Mouse (Mus musculus) bone marrow, adult 2 months (tissue): ENCODE measurements around the gene Hesx1. TPM values are rescaled to one million over a fixed set of nuclear protein-coding genes. Genes with fewer than 3 reads are reported as not detected.

ENCODE experiments used
- H3K27ac ChIP-seq: fragments of 200-500 bp; 2 replicates; pipeline ENCODE4 v1.5.1; 2012; ENCODE audit warnings: low read depth, mild to moderate bottlenecking, control low read depth, inconsistent platforms, low read length; ENCODE audit not compliant: control insufficient read depth, poor library complexity, insufficient read depth
- H3K4me1 ChIP-seq: fragments of 200-500 bp; 2 replicates; pipeline ENCODE4 v1.6.1; 2011; ENCODE audit warnings: low read length; ENCODE audit not compliant: control insufficient read depth, insufficient read depth
- H3K4me3 ChIP-seq: fragments of 200-500 bp; replicated peaks from 2 replicates; pipeline ENCODE3; 2011; ENCODE audit warnings: mild to moderate bottlenecking, low read depth, low read length, control low read depth; ENCODE audit not compliant: control insufficient read depth
- CTCF ChIP-seq: fragments of 200-500 bp; IDR thresholded peaks from 2 replicates; pipeline ENCODE4 v1.5.1; 2011; ENCODE audit warnings: low read length, control low read depth; ENCODE audit not compliant: control insufficient read depth, insufficient read depth
- POLR2A ChIP-seq: fragments of 200-500 bp; IDR thresholded peaks from 2 replicates; pipeline ENCODE4 v1.6.1; 2011; ENCODE audit warnings: low read depth, mild to moderate bottlenecking, control low read depth, low read length, borderline replicate concordance; ENCODE audit not compliant: control insufficient read depth
- WGBS: fragments of 180-500 bp; shearing (Covaris S2); methylation state at CpG from one replicate; pipeline ENCODE4 v1.1.7; 2018; 5-methylcytosine and 5-hydroxymethylcytosine counted together
- polyA plus RNA-seq: library from polyadenylated mRNA; stranded (reverse); fragments of >200 nt; gene quantifications from 2 replicates; pipeline ENCODE4 v1.2.4, GENCODE M21; 2011; ENCODE audit warnings: low replicate concordance; ENCODE audit not compliant: missing spikeins, insufficient read depth, insufficient read length

The Hesx1 gene
- polyA plus RNA-seq, 1 experiment: not detected

DNA sequence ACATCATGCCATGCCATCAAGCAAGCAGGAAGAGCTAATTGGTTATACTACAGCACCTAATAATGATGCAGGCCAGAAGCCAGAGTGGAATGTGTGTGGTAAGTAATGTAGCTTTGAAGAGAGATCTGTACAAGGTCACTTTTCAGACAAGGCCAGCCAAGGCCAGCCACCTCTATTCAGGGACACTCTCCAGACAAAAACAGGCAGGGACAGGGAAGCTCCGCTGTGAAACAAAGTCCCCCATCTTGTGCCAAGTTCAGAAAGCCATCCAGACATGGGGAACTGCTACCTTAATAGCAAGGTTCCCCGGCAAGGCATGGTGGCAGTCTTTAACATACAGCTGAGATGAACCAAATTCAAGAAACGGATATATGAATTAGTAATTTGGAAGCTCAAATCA, 18.7 kb upstream of the Hesx1 start:
- TF ChIP-seq CTCF: no peak
- no peak for TF ChIP-seq POLR2A
- Histone ChIP-seq H3K4me3 (no peak overlapping the region), H3K27ac (no peak overlapping the region), H3K4me1 (no peaks in the 10 kb centered on the region)
- WGBS: 78% methylated on average over 3 of the region's 3 CpGs

DNA sequence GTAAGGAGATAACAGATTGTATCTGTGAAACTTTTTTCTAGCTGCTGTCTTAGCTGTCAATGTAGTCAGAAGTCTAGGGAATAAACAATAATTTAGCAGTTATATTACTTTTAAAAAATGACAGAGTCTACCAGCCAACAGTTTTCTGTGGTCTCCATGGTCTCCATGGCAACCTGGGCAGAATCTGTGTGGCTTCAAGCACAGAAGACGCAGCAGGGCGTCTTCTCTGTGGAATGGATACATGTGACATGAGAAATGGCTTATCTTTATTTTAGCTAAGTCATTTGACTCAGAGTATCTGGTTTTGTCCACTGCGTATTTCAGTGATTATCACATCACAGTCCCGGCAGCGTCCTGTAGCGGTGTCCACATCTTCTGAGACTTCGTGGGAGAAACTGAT, 18.0 kb upstream of the Hesx1 start:
- TF ChIP-seq POLR2A (no peak), CTCF (no peak)
- Histone ChIP-seq H3K27ac (no peak overlapping the region), H3K4me3 (no peak overlapping the region), H3K4me1 (no peaks in the 10 kb centered on the region)
- WGBS: 55% methylated on average over 7 of the region's 7 CpGs

DNA sequence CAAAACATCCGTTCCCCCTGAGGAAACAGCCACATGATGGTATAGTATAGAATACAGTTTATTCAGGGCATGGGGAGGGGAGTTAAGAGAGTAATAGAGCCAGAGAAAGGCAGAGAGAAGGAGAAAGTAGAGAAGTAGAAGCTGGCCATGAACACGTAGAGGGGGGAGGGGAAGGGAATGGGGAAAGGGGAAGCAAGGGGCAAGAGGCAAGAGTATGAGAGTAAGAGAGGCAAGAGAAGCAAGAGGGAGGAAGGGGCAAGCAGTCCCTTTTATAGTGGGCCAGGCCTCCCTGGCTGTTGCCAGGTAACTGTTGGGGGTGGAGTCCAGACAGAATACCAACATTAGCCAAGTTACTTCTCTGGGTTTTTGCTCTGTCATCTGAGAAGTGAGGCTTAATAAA, 16.7 kb upstream of the Hesx1 start:
- H3K27ac ChIP-seq: no peak overlapping the region
- WGBS: 26% methylated on average over 2 of the region's 2 CpGs
- no peak for TF ChIP-seq CTCF
- TF ChIP-seq POLR2A: no peak
- H3K4me1 ChIP-seq: no peaks in the 10 kb centered on the region
- H3K4me3 ChIP-seq: no peak overlapping the region

DNA sequence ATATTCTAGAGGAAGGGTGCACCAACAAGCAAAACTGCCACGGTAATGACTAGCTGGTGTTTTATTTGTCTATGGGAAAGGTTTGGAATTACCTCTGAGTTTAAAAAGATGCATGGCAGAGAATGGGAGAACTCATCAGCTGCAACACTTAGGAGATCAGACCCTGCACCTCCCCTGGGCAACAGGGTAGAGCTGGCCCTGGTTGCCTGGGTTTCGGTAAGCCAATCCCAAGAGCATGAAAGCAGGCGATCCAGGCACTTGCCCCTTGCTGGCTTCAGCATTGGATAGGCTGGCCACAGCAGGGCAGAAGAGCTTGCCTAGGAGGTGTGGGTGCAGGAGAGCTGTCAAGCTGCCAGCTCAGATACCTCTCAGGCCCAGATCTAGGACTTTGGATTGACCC, 14.4 kb upstream of the Hesx1 start:
- TF ChIP-seq POLR2A (no peak), CTCF (no peak)
- no peak overlapping the region for H3K27ac ChIP-seq
- H3K4me1 ChIP-seq: no peaks in the 10 kb centered on the region
- whole genome bisulfite sequencing: 92% methylated on average over 3 of the region's 3 CpGs
- H3K4me3 ChIP-seq: no peak overlapping the region

DNA sequence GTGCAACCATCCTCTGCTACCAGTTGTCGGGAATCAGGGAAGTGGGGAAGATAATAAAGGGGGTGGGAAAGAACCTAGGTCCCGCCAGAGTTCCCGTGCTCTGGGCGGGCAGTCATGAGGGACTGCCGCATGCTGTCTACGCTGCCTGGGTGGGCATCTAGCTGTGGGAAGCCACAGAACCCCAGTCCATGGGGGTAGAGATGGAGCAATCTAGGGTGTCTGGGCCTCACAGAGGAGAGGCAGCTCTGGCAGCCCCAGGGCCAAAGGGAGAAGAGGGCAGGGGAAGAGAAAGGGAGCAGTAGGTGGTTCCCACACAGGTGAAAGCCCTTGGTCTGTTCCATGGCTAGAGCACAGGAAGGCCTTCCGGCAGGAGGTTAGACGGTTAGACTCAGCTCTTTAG, 13.2 kb upstream of the Hesx1 start:
- TF ChIP-seq POLR2A: no peak
- TF ChIP-seq CTCF: no peak

DNA sequence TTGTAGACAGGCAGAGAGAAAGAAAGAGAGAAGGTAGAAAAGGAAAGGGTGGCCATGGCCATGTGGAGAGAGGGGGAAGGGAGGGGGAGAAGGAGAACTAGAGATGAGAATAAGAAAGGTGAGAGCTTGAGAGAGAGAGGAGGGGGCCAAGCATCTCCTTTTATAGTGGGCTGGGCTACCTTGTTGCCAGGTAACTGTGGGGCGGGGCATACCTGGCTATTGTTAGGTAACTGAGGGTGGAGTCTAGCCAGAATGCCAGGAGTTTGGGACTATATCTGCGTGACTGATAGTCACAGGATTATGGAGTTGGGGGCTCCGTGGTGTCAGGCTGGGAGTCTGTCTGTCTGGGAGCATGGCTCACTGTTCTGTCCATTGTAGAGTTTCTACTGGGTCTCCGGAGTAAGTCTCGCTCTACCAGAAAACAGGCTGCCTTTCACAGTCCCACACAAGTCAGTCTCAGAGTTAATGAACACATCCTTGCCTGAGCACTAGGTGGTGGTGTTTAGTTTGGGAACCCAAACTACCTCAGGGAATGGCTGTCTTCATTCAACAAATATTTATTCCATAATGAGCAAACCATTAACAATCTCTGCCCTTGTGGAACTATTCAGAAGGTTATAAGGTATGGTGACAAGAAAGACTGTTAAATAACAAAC, 12.6 kb upstream of the Hesx1 start:
- TF ChIP-seq POLR2A: no peak
- TF ChIP-seq CTCF: no peak
- 81% methylated on average over 5 of the region's 5 CpGs for WGBS
- Histone ChIP-seq H3K4me3 (no peak overlapping the region), H3K27ac (no peak overlapping the region), H3K4me1 (no peaks in the 10 kb centered on the region)

More for the DNA sequence above, 13.2 kb upstream of the Hesx1 start:
- H3K27ac ChIP-seq: no peak overlapping the region
- WGBS: 91% methylated on average over 8 of the region's 8 CpGs
- no peaks in the 10 kb centered on the region for H3K4me1 ChIP-seq
- no peak overlapping the region for H3K4me3 ChIP-seq

DNA sequence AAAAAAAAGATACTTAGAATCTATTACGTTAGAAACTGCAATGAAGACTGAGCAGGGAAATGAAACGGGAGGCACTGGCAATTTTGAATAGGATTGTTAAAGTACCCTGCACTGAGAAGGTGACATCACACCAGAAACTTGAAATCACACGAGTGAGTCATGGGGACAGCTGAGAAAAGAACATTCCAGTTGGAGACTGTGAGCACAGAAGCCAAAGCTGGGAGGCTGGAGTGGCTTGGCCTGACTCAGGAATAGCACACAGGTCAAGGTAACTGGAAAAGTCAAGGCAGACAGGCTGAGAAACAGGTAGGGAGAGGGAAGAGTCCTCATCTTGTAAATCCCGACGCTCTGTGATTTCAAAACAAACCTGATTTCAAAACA, 12.1 kb upstream of the Hesx1 start:
- 70% methylated on average over 5 of the region's 5 CpGs for WGBS

DNA sequence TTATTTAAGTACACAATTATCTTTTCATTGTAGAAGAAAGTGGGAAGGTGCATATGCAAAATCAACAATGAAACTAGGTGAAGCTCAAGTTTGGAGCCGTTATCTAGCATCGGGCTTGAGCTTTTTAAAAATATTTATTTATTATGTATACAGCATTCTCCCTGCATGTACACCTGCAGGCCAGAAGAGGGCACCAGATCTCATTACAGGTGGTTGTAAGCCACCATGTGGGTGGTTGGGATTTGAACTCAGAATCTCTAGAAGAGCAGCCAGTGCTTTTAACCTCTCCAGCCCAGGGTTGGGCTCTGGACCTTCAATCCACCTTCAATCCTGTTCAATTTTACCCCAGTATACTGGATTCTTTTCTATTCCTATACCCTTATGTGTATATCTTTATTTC, 5.5 kb upstream of the Hesx1 start:
- WGBS: 58% methylated on average over 2 of the region's 2 CpGs
- Histone ChIP-seq H3K4me1 (no peaks in the 10 kb centered on the region), H3K27ac (no peak overlapping the region), H3K4me3 (no peak overlapping the region)
- TF ChIP-seq POLR2A (no peak), CTCF (0 out of 2 replicates have a peak, but pooled peaks have one; percentile 47)

More for the DNA sequence above, 12.1 kb upstream of the Hesx1 start:
- Histone ChIP-seq H3K27ac (no peak overlapping the region), H3K4me1 (no peaks in the 10 kb centered on the region), H3K4me3 (no peak overlapping the region)
- no peak for TF ChIP-seq POLR2A
- no peak for TF ChIP-seq CTCF

DNA sequence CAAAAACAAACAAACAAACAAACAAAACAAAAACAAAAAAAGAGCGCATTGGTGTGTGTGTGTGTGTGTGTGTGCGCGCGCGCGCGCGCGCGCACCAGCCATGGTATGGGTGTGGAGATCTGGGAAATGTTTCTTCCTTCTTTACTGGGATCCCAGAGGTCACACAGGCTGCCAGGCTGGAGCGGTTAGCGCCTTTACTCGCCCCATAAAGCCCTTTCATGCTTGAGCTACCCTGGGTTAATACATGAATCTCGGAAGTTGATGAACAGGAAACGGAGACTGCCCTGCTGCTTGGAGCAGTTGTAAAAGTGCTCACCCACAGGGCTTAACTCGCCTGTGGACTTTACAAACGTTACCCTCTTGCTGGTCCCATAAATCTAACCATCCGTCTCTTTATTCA, 2.6 kb upstream of the Hesx1 start:
- H3K4me1 ChIP-seq: no peaks in the 10 kb centered on the region
- H3K4me3 ChIP-seq: no peak overlapping the region
- H3K27ac ChIP-seq: no peak overlapping the region
- WGBS: 88% methylated on average over 18 of the region's 18 CpGs
- TF ChIP-seq CTCF (no peak), POLR2A (no peak)
